Mouse (Mus musculus): ENCODE measurements around the gene Adh5. TPM values are rescaled to one million over a fixed set of nuclear protein-coding genes. Genes with fewer than 3 reads are reported as not detected.

The Adh5 gene
- polyA plus RNA-seq, 1 experiment from 2014 or later: 256 TPM

DNA sequence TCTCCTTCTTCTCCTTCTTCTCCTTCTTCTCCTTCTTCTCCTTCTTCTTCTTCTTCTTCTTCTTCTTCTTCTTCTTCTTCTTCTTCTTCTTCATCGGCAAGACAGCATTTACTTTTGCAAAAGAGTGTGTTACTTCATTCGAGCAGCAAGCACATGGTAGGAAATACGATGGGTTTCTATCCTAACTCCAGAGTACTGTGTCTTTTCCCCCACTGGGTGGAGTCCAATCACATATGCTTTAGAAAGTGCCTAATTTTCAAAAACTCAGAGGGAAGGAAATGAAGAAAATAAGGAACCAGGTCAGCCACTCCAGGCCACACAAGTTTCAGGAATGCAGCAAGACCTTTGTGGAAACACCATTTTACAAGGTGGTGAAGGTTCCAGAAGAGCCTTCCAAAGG, 50.8 kb downstream of the Adh5 start:
- no peak for ATAC-seq (ENCODE audit: low FRiP score, low TSS enrichment)
- Histone ChIP-seq H3K9ac (ENCODE audit: low read depth, low read length) (no peak overlapping the region), H3K36me3 (ENCODE audit: control insufficient read depth, insufficient read depth, low read length) (no peaks in the 10 kb centered on the region), H3K4me2 (replicated peaks; ENCODE audit: low read depth, low read length) (no peak overlapping the region), H3K27ac (ENCODE audit: low read depth, low read length) (no peak overlapping the region), H3K4me3 (ENCODE audit: low read length) (no peak overlapping the region), H3K27me3 (ENCODE audit: control insufficient read depth, insufficient read depth, low read length) (no peaks in the 10 kb centered on the region), H3K4me1 (ENCODE audit: control insufficient read depth, insufficient read depth, low read length) (no peaks in the 10 kb centered on the region), H3K9me3 (ENCODE audit: control insufficient read depth, low read length) (no peaks in the 10 kb centered on the region)
- 83% methylated on average over 3 of the region's 3 CpGs for WGBS

GRCm38 (mm10) chr3:138494565-138494964, 51.7 kb downstream of the Adh5 start:
- ATAC-seq (ENCODE audit: low FRiP score, low TSS enrichment): no peak
- WGBS: 22% methylated on average over 1 of the region's 1 CpGs
- H3K9me3 ChIP-seq (ENCODE audit: control insufficient read depth, low read length): no peaks in the 10 kb centered on the region

DNA sequence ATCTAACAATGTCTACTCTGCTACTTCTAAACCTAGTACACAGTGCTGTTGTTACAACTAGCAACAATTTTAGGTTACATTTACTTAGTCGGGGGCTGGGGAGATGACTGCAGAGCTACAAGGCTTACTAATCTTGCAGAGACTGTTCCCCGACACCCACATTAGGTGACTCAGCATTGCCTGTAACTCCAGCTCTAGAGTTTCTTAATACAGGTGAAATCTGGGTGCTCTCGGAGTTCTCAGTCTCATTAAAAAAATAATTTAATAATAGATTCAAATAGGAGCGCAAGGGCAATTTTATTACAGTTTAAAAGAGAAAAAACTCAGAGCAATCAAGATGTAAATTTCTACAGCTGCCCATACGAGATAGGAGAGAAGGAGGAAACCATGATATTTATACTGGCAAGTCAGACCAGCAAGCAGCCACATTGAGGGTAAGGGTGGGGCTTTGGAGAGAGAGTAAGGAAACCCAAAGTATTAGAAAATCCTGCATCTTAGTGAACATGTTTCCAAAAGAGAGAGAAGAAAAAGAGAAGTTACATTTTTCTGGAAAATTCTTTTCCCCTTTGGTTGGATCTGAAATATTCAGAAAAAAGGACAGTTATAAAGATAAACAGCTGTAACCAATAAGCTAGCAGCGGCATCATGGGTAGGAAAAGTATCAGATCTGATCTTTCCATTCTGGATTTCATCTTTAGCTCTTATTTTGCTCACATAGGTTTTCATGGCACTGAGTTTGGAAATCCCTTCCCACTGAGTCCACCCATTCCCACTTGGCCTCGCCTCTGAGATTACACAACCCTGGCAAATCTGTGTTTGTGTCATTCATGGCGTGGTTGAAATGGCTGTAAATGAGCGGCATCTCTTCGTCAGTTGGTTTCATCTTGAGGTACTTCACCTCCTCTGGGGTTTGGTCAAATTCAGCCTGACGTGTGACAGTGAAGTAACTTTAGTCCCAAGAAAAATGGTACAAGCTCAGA, 52.6 kb downstream of the Adh5 start:
- Histone ChIP-seq H3K27ac (ENCODE audit: low read depth, low read length) (no peak overlapping the region), H3K4me3 (ENCODE audit: low read length) (no peak overlapping the region), H3K4me1 (ENCODE audit: control insufficient read depth, insufficient read depth, low read length) (0 out of 2 replicates have a peak, but pooled peaks cover 5% of the 10 kb centered on the region), H3K9ac (ENCODE audit: low read depth, low read length) (no peak overlapping the region), H3K4me2 (replicated peaks; ENCODE audit: low read depth, low read length) (no peak overlapping the region), H3K27me3 (ENCODE audit: control insufficient read depth, insufficient read depth, low read length) (no peaks in the 10 kb centered on the region), H3K9me3 (ENCODE audit: control insufficient read depth, low read length) (no peaks in the 10 kb centered on the region), H3K36me3 (ENCODE audit: control insufficient read depth, insufficient read depth, low read length) (no peaks in the 10 kb centered on the region)
- ATAC-seq (ENCODE audit: low FRiP score, low TSS enrichment): no peak
- WGBS: 81% methylated on average over 11 of the region's 11 CpGs

More at GRCm38 (mm10) chr3:138494565-138494964, 51.7 kb downstream of the Adh5 start:
- Histone ChIP-seq H3K27me3 (ENCODE audit: control insufficient read depth, insufficient read depth, low read length) (no peaks in the 10 kb centered on the region), H3K9ac (ENCODE audit: low read depth, low read length) (no peak overlapping the region), H3K4me1 (ENCODE audit: control insufficient read depth, insufficient read depth, low read length) (no peaks in the 10 kb centered on the region), H3K4me2 (replicated peaks; ENCODE audit: low read depth, low read length) (no peak overlapping the region), H3K27ac (ENCODE audit: low read depth, low read length) (no peak overlapping the region), H3K4me3 (ENCODE audit: low read length) (no peak overlapping the region), H3K36me3 (ENCODE audit: control insufficient read depth, insufficient read depth, low read length) (no peaks in the 10 kb centered on the region)

- Histone ChIP-seq H3K9ac (ENCODE audit: low read depth, low read length) (no peak overlapping the region), H3K27me3 (ENCODE audit: control insufficient read depth, insufficient read depth, low read length) (no peaks in the 10 kb centered on the region), H3K36me3 (ENCODE audit: control insufficient read depth, insufficient read depth, low read length) (no peaks in the 10 kb centered on the region), H3K4me1 (ENCODE audit: control insufficient read depth, insufficient read depth, low read length) (0 out of 2 replicates have a peak, but pooled peaks cover 5% of the 10 kb centered on the region), H3K4me2 (replicated peaks; ENCODE audit: low read depth, low read length) (no peak overlapping the region), H3K4me3 (ENCODE audit: low read length) (no peak overlapping the region), H3K9me3 (ENCODE audit: control insufficient read depth, low read length) (no peaks in the 10 kb centered on the region), H3K27ac (ENCODE audit: low read depth, low read length) (no peak overlapping the region)
- no peak for ATAC-seq (ENCODE audit: low FRiP score, low TSS enrichment)
- WGBS: 66% methylated on average over 4 of the region's 4 CpGs
These were observed 55.8 kb downstream of the Adh5 start for GRCm38 (mm10) chr3:138498731-138499130.

GRCm38 (mm10) chr3:138499854-138500740, 57.2 kb downstream of the Adh5 start:
- no peaks in the 10 kb centered on the region for H3K36me3 ChIP-seq (ENCODE audit: control insufficient read depth, insufficient read depth, low read length)
- no peak for ATAC-seq (ENCODE audit: low FRiP score, low TSS enrichment)
- H3K9ac ChIP-seq (ENCODE audit: low read depth, low read length): no peak overlapping the region
- H3K9me3 ChIP-seq (ENCODE audit: control insufficient read depth, low read length): no peaks in the 10 kb centered on the region
- H3K27ac ChIP-seq (ENCODE audit: low read depth, low read length): no peak overlapping the region
- H3K4me3 ChIP-seq (ENCODE audit: low read length): no peak overlapping the region
- no peaks in the 10 kb centered on the region for H3K27me3 ChIP-seq (ENCODE audit: control insufficient read depth, insufficient read depth, low read length)
- 40% methylated on average over 15 of the region's 15 CpGs for WGBS
- H3K4me2 ChIP-seq (replicated peaks; ENCODE audit: low read depth, low read length): no peak overlapping the region
- H3K4me1 ChIP-seq (ENCODE audit: control insufficient read depth, insufficient read depth, low read length): 0 out of 2 replicates have a peak, but pooled peaks cover 5% of the 10 kb centered on the region

- Histone ChIP-seq H3K36me3 (ENCODE audit: control insufficient read depth, insufficient read depth, low read length) (no peaks in the 10 kb centered on the region), H3K27ac (ENCODE audit: low read depth, low read length) (no peak overlapping the region), H3K4me2 (replicated peaks; ENCODE audit: low read depth, low read length) (no peak overlapping the region), H3K4me1 (ENCODE audit: control insufficient read depth, insufficient read depth, low read length) (0 out of 2 replicates have a peak, but pooled peaks cover 5% of the 10 kb centered on the region), H3K27me3 (ENCODE audit: control insufficient read depth, insufficient read depth, low read length) (no peaks in the 10 kb centered on the region), H3K9me3 (ENCODE audit: control insufficient read depth, low read length) (no peaks in the 10 kb centered on the region), H3K9ac (ENCODE audit: low read depth, low read length) (no peak overlapping the region), H3K4me3 (ENCODE audit: low read length) (no peak overlapping the region)
- ATAC-seq (ENCODE audit: low FRiP score, low TSS enrichment): no peak
- 84% methylated on average over 11 of the region's 11 CpGs for WGBS
These were observed 60.9 kb downstream of the Adh5 start for GRCm38 (mm10) chr3:138503754-138504153.

Other genes with a start within 250 kb of the Adh5 start
- 0.11 and 0.12 TPM in 2 replicates for gene 4930579F01Rik, start 249.3 kb upstream of the Adh5 start, polyA plus RNA-seq (2014; fragmentation: Nextera tagmentation; extraction: Ambion mirVana)
- gene Adh7, start 225.3 kb upstream of the Adh5 start, polyA plus RNA-seq (2014; fragmentation: Nextera tagmentation; extraction: Ambion mirVana): 0.46 TPM in 1 of 2 replicates, not detected in the other
- gene Adh1, start 182.1 kb upstream of the Adh5 start, polyA plus RNA-seq (2014; fragmentation: Nextera tagmentation; extraction: Ambion mirVana): 18.6 and 20.4 TPM in 2 replicates
- not detected in 2 replicates for gene Adh6a, start 129.8 kb upstream of the Adh5 start, polyA plus RNA-seq (2014; fragmentation: Nextera tagmentation; extraction: Ambion mirVana)
- gene Adh6b, start 101.3 kb upstream of the Adh5 start, polyA plus RNA-seq (2014; fragmentation: Nextera tagmentation; extraction: Ambion mirVana): 0.14 and 0.46 TPM in 2 replicates
- gene Adh4, start 27.6 kb upstream of the Adh5 start, polyA plus RNA-seq (2014; fragmentation: Nextera tagmentation; extraction: Ambion mirVana): not detected in 2 replicates
- gene Metap1, start 46.4 kb downstream of the Adh5 start, polyA plus RNA-seq (2014; fragmentation: Nextera tagmentation; extraction: Ambion mirVana): 35.3 and 54.0 TPM in 2 replicates
- 417 and 426 TPM in 2 replicates for gene Eif4e, start 83.1 kb downstream of the Adh5 start, polyA plus RNA-seq (2014; fragmentation: Nextera tagmentation; extraction: Ambion mirVana)

Data from kidney, embryonic 14.5 days (tissue).